8 mouse cellular contexts compared by ENCODE assay signal in genomic region chr2:101815250-101815934, GRCm38 (mm10).
DNase-seq lines count a peak whose midpoint lies in the region; ATAC-seq lines count a peak whose summit lies in the region.

No protein-coding gene starts in this region.

- no peak overlapping the region for H3K4me3 ChIP-seq in forebrain, embryonic 10.5 days
- H3K4me3 ChIP-seq in forebrain, embryonic 13.5 days, result no peak overlapping the region
- no peak overlapping the region for H3K4me3 ChIP-seq in midbrain, embryonic 14.5 days (replicated peaks; ENCODE audit: low read depth, low read length)
- H3K4me3 ChIP-seq in midbrain, embryonic 15.5 days, result no peak overlapping the region
- no peak overlapping the region for H3K4me3 ChIP-seq in embryonic facial prominence, embryonic 10.5 days

- peak; percentile 35 for DNase-seq in forebrain, embryonic 10.5 days (ENCODE audit: extremely low spot score, low spot score)
- DNase-seq in midbrain, embryonic 14.5 days, result peak; percentile 15
- DNase-seq in embryonic facial prominence, embryonic 10.5 days (ENCODE audit: low spot score), result peak; percentile 65
- peak; percentile 63 for DNase-seq in lung, postnatal 36 days
- DNase-seq in thymus, postnatal 4 days, result peak; percentile 79
- no peak for DNase-seq in cerebellum, adult 11-12 months

- H3K27me3 ChIP-seq in forebrain, embryonic 10.5 days (ENCODE audit: poor library complexity, severe bottlenecking), result no peaks in the 10 kb centered on the region
- H3K27me3 ChIP-seq in forebrain, embryonic 13.5 days, result no peaks in the 10 kb centered on the region
- H3K27me3 ChIP-seq in midbrain, embryonic 14.5 days (ENCODE audit: control insufficient read depth, insufficient read depth, low read length), result no peaks in the 10 kb centered on the region
- H3K27me3 ChIP-seq in midbrain, embryonic 15.5 days (replicated peaks), result no peaks in the 10 kb centered on the region
- H3K27me3 ChIP-seq in embryonic facial prominence, embryonic 10.5 days (replicated peaks; ENCODE audit: low read depth, poor library complexity, severe bottlenecking), result no peaks in the 10 kb centered on the region

- no peak overlapping the region for H3K27ac ChIP-seq in forebrain, embryonic 10.5 days
- H3K27ac ChIP-seq in forebrain, embryonic 13.5 days, result no peak overlapping the region
- H3K27ac ChIP-seq in midbrain, embryonic 14.5 days (replicated peaks; ENCODE audit: low read depth, low read length), result no peak overlapping the region
- H3K27ac ChIP-seq in midbrain, embryonic 15.5 days, result no peak overlapping the region
- no peak overlapping the region for H3K27ac ChIP-seq in embryonic facial prominence, embryonic 10.5 days (replicated peaks)

- 0 out of 2 replicates have a peak, but pooled peaks cover 5% of the 10 kb centered on the region for H3K4me1 ChIP-seq in forebrain, embryonic 10.5 days
- no peaks in the 10 kb centered on the region for H3K4me1 ChIP-seq in forebrain, embryonic 13.5 days
- H3K4me1 ChIP-seq in midbrain, embryonic 14.5 days (ENCODE audit: control insufficient read depth, insufficient read depth, low read length), result no peaks in the 10 kb centered on the region
- no peaks in the 10 kb centered on the region for H3K4me1 ChIP-seq in midbrain, embryonic 15.5 days
- H3K4me1 ChIP-seq in embryonic facial prominence, embryonic 10.5 days, result peaks cover 11% of the 10 kb centered on the region; the same call in 1 of the 2 replicates

- 37% methylated on average over 5 of the region's 5 CpGs for WGBS in forebrain, embryonic 10.5 days
- WGBS in forebrain, embryonic 13.5 days, result 39% methylated on average over 5 of the region's 5 CpGs
- 39% methylated on average over 5 of the region's 5 CpGs for WGBS in midbrain, embryonic 14.5 days
- WGBS in midbrain, embryonic 15.5 days, result 40% methylated on average over 5 of the region's 5 CpGs
- 45% methylated on average over 5 of the region's 5 CpGs for WGBS in embryonic facial prominence, embryonic 10.5 days

- no peaks in the 10 kb centered on the region for H3K9me3 ChIP-seq in forebrain, embryonic 10.5 days
- no peaks in the 10 kb centered on the region for H3K9me3 ChIP-seq in forebrain, embryonic 13.5 days (replicated peaks)
- H3K9me3 ChIP-seq in midbrain, embryonic 14.5 days (ENCODE audit: control insufficient read depth, low read length), result no peaks in the 10 kb centered on the region
- no peaks in the 10 kb centered on the region for H3K9me3 ChIP-seq in midbrain, embryonic 15.5 days
- no peaks in the 10 kb centered on the region for H3K9me3 ChIP-seq in embryonic facial prominence, embryonic 10.5 days

- H3K9ac ChIP-seq in forebrain, embryonic 13.5 days, result no peak overlapping the region
- no peak overlapping the region for H3K9ac ChIP-seq in midbrain, embryonic 14.5 days (replicated peaks; ENCODE audit: low read length)
- no peak overlapping the region for H3K9ac ChIP-seq in midbrain, embryonic 15.5 days

- H3K4me2 ChIP-seq in forebrain, embryonic 13.5 days, result no peak overlapping the region
- H3K4me2 ChIP-seq in midbrain, embryonic 14.5 days (ENCODE audit: low read length), result no peak overlapping the region
- no peak overlapping the region for H3K4me2 ChIP-seq in midbrain, embryonic 15.5 days

- ATAC-seq in forebrain, embryonic 13.5 days, result no peak
- no peak for ATAC-seq in midbrain, embryonic 14.5 days (ENCODE audit: low FRiP score, low TSS enrichment)
- ATAC-seq in midbrain, embryonic 15.5 days (replicated peaks), result no peak

- H3K36me3 ChIP-seq in forebrain, embryonic 10.5 days (replicated peaks), result no peaks in the 10 kb centered on the region
- no peaks in the 10 kb centered on the region for H3K36me3 ChIP-seq in forebrain, embryonic 13.5 days (ENCODE audit: poor library complexity, severe bottlenecking)
- no peaks in the 10 kb centered on the region for H3K36me3 ChIP-seq in midbrain, embryonic 14.5 days (ENCODE audit: control insufficient read depth, insufficient read depth, low read length)
- H3K36me3 ChIP-seq in midbrain, embryonic 15.5 days (replicated peaks), result no peaks in the 10 kb centered on the region
- no peaks in the 10 kb centered on the region for H3K36me3 ChIP-seq in embryonic facial prominence, embryonic 10.5 days (replicated peaks)
